Comparison of ENCODE assay signal across 23 mouse cellular contexts in genomic region chr2:178213826-178214225, GRCm38 (mm10).
DNase-seq lines count a peak whose midpoint lies in the region; ATAC-seq and TF ChIP-seq lines count a peak whose summit lies in the region.
"Had no signal": no experiment of that assay in that cellular context is flagged by ENCODE, and none has a peak within 500 bp of the region (broad histone marks: within the 10 kb centered on the region; RNA-seq: fewer than 3 reads in every experiment).

No protein-coding gene starts in this region.

- no peaks in the 10 kb centered on the region for H3K27me3 ChIP-seq in hindbrain, embryonic 13.5 days
- no peaks in the 10 kb centered on the region for H3K27me3 ChIP-seq in hindbrain, embryonic 11.5 days (ENCODE audit: control insufficient read depth, insufficient read depth, low read length)
- no peaks in the 10 kb centered on the region for H3K27me3 ChIP-seq in neural tube, embryonic 15.5 days (replicated peaks)
- H3K27me3 ChIP-seq: liver, embryonic 15.5 days; lung, embryonic 15.5 days; neural tube, embryonic 13.5 days; Patski had no signal

- no peak overlapping the region for H3K4me2 ChIP-seq in hindbrain, embryonic 13.5 days
- H3K4me2 ChIP-seq in hindbrain, embryonic 11.5 days (replicated peaks; ENCODE audit: low read depth, low read length), result no peak overlapping the region
- H3K4me2 ChIP-seq in neural tube, embryonic 15.5 days, result no peak overlapping the region
- H3K4me2 ChIP-seq: heart, embryonic 11.5 days; liver, embryonic 15.5 days; lung, embryonic 15.5 days; neural tube, embryonic 13.5 days had no signal

- TF ChIP-seq POLR2A in olfactory bulb, adult 2 months (IDR thresholded peaks at IDR 0.05; ENCODE audit: insufficient read depth, low read depth, low read length), result no peak

- H3K27ac ChIP-seq in hindbrain, embryonic 13.5 days, result no peak overlapping the region
- H3K27ac ChIP-seq in hindbrain, embryonic 11.5 days (ENCODE audit: low read depth, low read length), result no peak overlapping the region
- peak overlapping the region; percentile 60; the same call in 1 of the 2 replicates for H3K27ac ChIP-seq in left cerebral cortex, adult 2 months
- no peak overlapping the region for H3K27ac ChIP-seq in neural tube, embryonic 15.5 days (replicated peaks)
- H3K27ac ChIP-seq in olfactory bulb, adult 2 months (ENCODE audit: insufficient read depth, low read depth, low read length), result peak overlapping the region; percentile 54
- H3K27ac ChIP-seq: limb, embryonic 10.5 days; liver, embryonic 15.5 days; lung, embryonic 15.5 days; neural tube, embryonic 13.5 days had no signal

- intact Hi-C loops in left cerebral cortex, adult 2 months (cut with DNase I), result no loop called here
- intact Hi-C loops in left cerebral cortex, postnatal 36 days (cut with DNase I), result no loop called here

- TF ChIP-seq CTCF in left cerebral cortex, adult 2 months (IDR thresholded peaks at IDR 0.05), result no peak
- TF ChIP-seq CTCF in olfactory bulb, adult 2 months (IDR thresholded peaks at IDR 0.05; ENCODE audit: insufficient read depth, low read depth, low read length), result no peak

- 80% methylated on average over 2 of the region's 2 CpGs for WGBS in hindbrain, embryonic 13.5 days
- WGBS in hindbrain, embryonic 11.5 days, result 78% methylated on average over 2 of the region's 2 CpGs
- WGBS in neural tube, embryonic 15.5 days, result 81% methylated on average over 2 of the region's 2 CpGs
- 58% methylated on average over 2 of the region's 2 CpGs for WGBS in olfactory bulb, adult 2 months

- no peaks in the 10 kb centered on the region for H3K9me3 ChIP-seq in hindbrain, embryonic 13.5 days
- no peaks in the 10 kb centered on the region for H3K9me3 ChIP-seq in hindbrain, embryonic 11.5 days (ENCODE audit: control insufficient read depth, low read length)
- H3K9me3 ChIP-seq in neural tube, embryonic 15.5 days (replicated peaks), result no peaks in the 10 kb centered on the region
- H3K9me3 ChIP-seq: limb, embryonic 10.5 days; liver, embryonic 15.5 days; lung, embryonic 15.5 days; neural tube, embryonic 13.5 days had no signal

- H3K4me1 ChIP-seq in hindbrain, embryonic 13.5 days (replicated peaks), result no peaks in the 10 kb centered on the region
- H3K4me1 ChIP-seq in hindbrain, embryonic 11.5 days (replicated peaks; ENCODE audit: control insufficient read depth, insufficient read depth, low read length), result no peaks in the 10 kb centered on the region
- H3K4me1 ChIP-seq in neural tube, embryonic 15.5 days, result no peaks in the 10 kb centered on the region
- H3K4me1 ChIP-seq in olfactory bulb, adult 2 months (ENCODE audit: control insufficient read depth, insufficient read depth, low read length), result peaks cover 28% of the 10 kb centered on the region
- H3K4me1 ChIP-seq: lung, embryonic 15.5 days; neural tube, embryonic 13.5 days had no signal

- no peaks in the 10 kb centered on the region; the same call in 1 of the 2 replicates for H3K36me3 ChIP-seq in hindbrain, embryonic 13.5 days
- no peaks in the 10 kb centered on the region for H3K36me3 ChIP-seq in hindbrain, embryonic 11.5 days (ENCODE audit: control insufficient read depth, insufficient read depth, low read length)
- H3K36me3 ChIP-seq in neural tube, embryonic 15.5 days, result no peaks in the 10 kb centered on the region
- H3K36me3 ChIP-seq: G1E; limb, embryonic 10.5 days; liver, embryonic 15.5 days; lung, embryonic 15.5 days; neural tube, embryonic 13.5 days had no signal

- H3K9ac ChIP-seq in hindbrain, embryonic 13.5 days, result no peak overlapping the region
- H3K9ac ChIP-seq in hindbrain, embryonic 11.5 days (ENCODE audit: low read depth, low read length), result no peak overlapping the region
- H3K9ac ChIP-seq in neural tube, embryonic 15.5 days (replicated peaks), result no peak overlapping the region
- H3K9ac ChIP-seq: liver, embryonic 15.5 days; lung, embryonic 15.5 days; neural tube, embryonic 13.5 days had no signal

- H3K4me3 ChIP-seq in hindbrain, embryonic 13.5 days, result no peak overlapping the region
- H3K4me3 ChIP-seq in hindbrain, embryonic 11.5 days (ENCODE audit: low read depth, low read length), result no peak overlapping the region
- no peak overlapping the region for H3K4me3 ChIP-seq in left cerebral cortex, adult 2 months
- no peak overlapping the region for H3K4me3 ChIP-seq in neural tube, embryonic 15.5 days (replicated peaks)
- no peak overlapping the region for H3K4me3 ChIP-seq in olfactory bulb, adult 2 months (ENCODE audit: insufficient read depth, low read depth, low read length)
- H3K4me3 ChIP-seq: limb, embryonic 10.5 days; liver, embryonic 15.5 days; lung, embryonic 15.5 days; neural tube, embryonic 13.5 days had no signal

- DNase-seq in hindbrain, embryonic 11.5 days (ENCODE audit: low spot score), result no peak
- DNase-seq in left cerebral cortex, adult 2 months (ENCODE audit: extremely low spot score in 1 of 2, low spot score in 2 of 2), result no peak
- DNase-seq in left cerebral cortex, postnatal 36 days (ENCODE audit: low spot score in 2 of 2), result no peak
- DNase-seq in neural tube, embryonic 10.5 days (ENCODE audit: extremely low spot score, low spot score), result no peak
- DNase-seq: adrenal gland, postnatal 36 days; B cell, adult 2 months; cerebellum, adult 11 months; gastrocnemius, postnatal 14 days; heart, adult 11 months; kidney, postnatal 25 days; liver; lung, postnatal 36 days had no signal

- peak; percentile 30; the same call in 1 of the 2 replicates for ATAC-seq in hindbrain, embryonic 13.5 days (ENCODE audit: low FRiP score)
- no peak for ATAC-seq in hindbrain, embryonic 11.5 days (ENCODE audit: low FRiP score)
- ATAC-seq in neural tube, embryonic 15.5 days (ENCODE audit: low FRiP score), result peak; percentile 37; the same call in 1 of the 2 replicates
- ATAC-seq: intestine, embryonic 16.5 days; Patski had no signal

Comparison
In these comparisons a context has a peak if more than half of its experiments do, and no peak if none do; other contexts are left out.
1. H3K27ac ChIP-seq: peak in left cerebral cortex, adult 2 months (single experiment) and olfactory bulb, adult 2 months (single experiment); none in hindbrain, embryonic 13.5 days (single experiment), hindbrain, embryonic 11.5 days (single experiment) and neural tube, embryonic 15.5 days (single experiment).